Mouse (Mus musculus) olfactory bulb, adult 2 months (tissue): Measurements from ENCODE around the gene Auts2.

Source experiments
- CTCF ChIP-seq: fragments of 200-500 bp; IDR thresholded peaks from 2 replicates; pipeline ENCODE4 v1.5.1; 2012; ENCODE audit warnings: low read depth, mild to moderate bottlenecking, low read length, moderate library complexity; ENCODE audit not compliant: insufficient read depth
- POLR2A ChIP-seq: fragments of 200-500 bp; IDR thresholded peaks from 2 replicates; pipeline ENCODE4 v1.6.1; 2012; ENCODE audit warnings: mild to moderate bottlenecking, low read depth, low read length, moderate library complexity; ENCODE audit not compliant: insufficient read depth

DNA sequence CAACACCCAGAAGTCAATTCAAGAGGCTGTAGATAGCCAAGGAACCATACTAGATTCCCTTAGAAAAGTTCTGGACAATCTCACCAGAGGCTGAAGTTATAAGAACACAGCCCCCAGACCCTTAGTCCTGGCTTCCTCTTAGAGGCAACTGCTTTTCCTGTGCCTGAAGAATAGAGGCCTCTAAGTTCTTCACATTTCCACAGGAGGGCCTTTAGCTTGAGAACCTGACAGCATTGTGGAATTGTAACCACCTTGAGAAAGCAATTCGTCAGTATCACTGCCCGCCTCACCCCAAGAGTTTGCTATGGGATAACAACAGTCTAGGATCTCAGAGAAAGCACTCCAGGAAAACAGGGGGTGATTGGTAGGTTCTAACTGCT lies 75.8 kb downstream of the Auts2 start:
- TF ChIP-seq CTCF (no peak), POLR2A (no peak)
